Mouse (Mus musculus) bone marrow, adult 2 months (tissue): ENCODE data around the gene Ccdc141.

Experiments
- CTCF ChIP-seq: fragments of 200-500 bp; IDR thresholded peaks from 2 replicates; pipeline ENCODE4 v1.5.1; 2011; ENCODE audit warnings: low read length, control low read depth; ENCODE audit not compliant: control insufficient read depth, insufficient read depth
- POLR2A ChIP-seq: fragments of 200-500 bp; IDR thresholded peaks from 2 replicates; pipeline ENCODE4 v1.6.1; 2011; ENCODE audit warnings: low read depth, mild to moderate bottlenecking, control low read depth, low read length, borderline replicate concordance; ENCODE audit not compliant: control insufficient read depth

DNA sequence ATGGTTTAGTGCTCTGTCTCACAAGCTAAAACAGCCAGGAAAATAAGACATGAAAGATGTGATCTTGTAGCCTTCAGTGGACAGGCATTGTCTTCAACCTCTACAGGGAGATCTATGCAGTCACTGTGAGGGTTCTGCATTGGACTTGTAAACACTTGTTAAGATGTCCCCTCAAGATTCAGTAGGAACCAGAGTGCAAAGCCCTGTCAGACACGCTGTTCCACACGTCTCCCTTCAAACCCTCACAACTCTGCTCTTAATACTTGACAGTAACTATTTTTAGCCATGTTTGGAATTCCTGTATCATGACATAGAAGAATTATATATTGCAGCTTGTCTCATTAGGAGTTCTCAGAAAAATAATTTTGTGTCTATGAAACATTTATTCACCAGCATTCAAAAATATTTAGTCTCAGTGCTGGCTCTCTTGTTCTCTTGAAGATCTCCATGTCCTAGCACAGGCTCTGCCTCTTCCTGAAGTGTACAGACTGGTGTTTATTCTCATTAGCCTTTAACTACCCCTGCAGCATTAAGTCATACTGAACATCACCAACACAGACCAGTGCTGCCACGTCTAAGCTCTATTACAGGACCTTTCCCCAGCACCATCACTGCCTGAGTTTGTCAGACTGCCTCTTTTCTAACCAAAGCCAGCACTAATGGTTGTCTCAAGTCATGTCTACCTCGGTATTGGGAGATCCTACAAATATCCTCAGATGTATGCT lies 12.0 kb upstream of the Ccdc141 start:
- TF ChIP-seq CTCF: no peak
- TF ChIP-seq POLR2A: no peak
